Mouse (Mus musculus) midbrain, embryonic 16.5 days (tissue): ENCODE measurements around the gene Alpk1. TPM values are rescaled to one million over a fixed set of nuclear protein-coding genes. Genes with fewer than 3 reads are reported as not detected.

Experiments
- ATAC-seq: fragments of 200-750 bp; cut with Nextera tagmentation; 2 replicates; pipeline ENCODE4 v1.8.0; 2017; ENCODE audit warnings: moderate TSS enrichment
- H3K27ac ChIP-seq: fragments of 300-500 bp; sonication (generic); 2 replicates; pipeline ENCODE4 v1.5.1; 2014; ENCODE audit warnings: mild to moderate bottlenecking, low read length, mixed read lengths
- H3K27me3 ChIP-seq: fragments of 300-500 bp; sonication (generic); 2 replicates; pipeline ENCODE4 v1.6.1; 2014; ENCODE audit warnings: low read depth, low read length, mixed read lengths; ENCODE audit not compliant: control insufficient read depth, insufficient read depth
- H3K36me3 ChIP-seq: fragments of 300-500 bp; sonication (generic); 2 replicates; pipeline ENCODE4 v1.6.1; 2014; ENCODE audit warnings: mild to moderate bottlenecking, low read length, moderate library complexity, mixed read lengths; ENCODE audit not compliant: control insufficient read depth, insufficient read depth
- H3K4me1 ChIP-seq: fragments of 300-500 bp; sonication (generic); 2 replicates; pipeline ENCODE4 v1.6.1; 2014; ENCODE audit warnings: mild to moderate bottlenecking, low read length, mixed read lengths; ENCODE audit not compliant: control insufficient read depth, insufficient read depth
- H3K4me2 ChIP-seq: fragments of 300-500 bp; sonication (generic); 2 replicates; pipeline ENCODE4 v1.6.1; 2014; ENCODE audit warnings: mild to moderate bottlenecking, low read length, mixed read lengths
- H3K4me3 ChIP-seq: fragments of 300-500 bp; sonication (generic); 2 replicates; pipeline ENCODE4 v1.5.1; 2014; ENCODE audit warnings: low read depth, mild to moderate bottlenecking, low read length, moderate library complexity, mixed read lengths
- H3K9ac ChIP-seq: fragments of 300-500 bp; sonication (generic); 2 replicates; pipeline ENCODE4 v1.6.1; 2014; ENCODE audit warnings: low read depth, low read length, mixed read lengths
- H3K9me3 ChIP-seq: fragments of 300-500 bp; sonication (generic); replicated peaks from 2 replicates; pipeline ENCODE4 v1.6.1; 2014; ENCODE audit warnings: mild to moderate bottlenecking, low read length, mixed read lengths; ENCODE audit not compliant: control insufficient read depth, poor library complexity, severe bottlenecking
- WGBS: fragments of 180-500 bp; shearing (Covaris S2); extraction: QIAGEN DNeasy Blood & Tissue Kit; methylation state at CpG from one replicate; pipeline ENCODE4 v1.1.7; 2014; 5-methylcytosine and 5-hydroxymethylcytosine counted together
- polyA plus RNA-seq: library from polyadenylated mRNA; unstranded; fragments of >200 nt; fragmentation: Nextera tagmentation; extraction: Ambion mirVana; gene quantifications from 2 replicates; pipeline ENCODE4 v1.2.1, GENCODE M21; 2015

Alpk1 gene
- polyA plus RNA-seq, 1 experiment from 2014 or later, result 0.38 TPM

- Histone ChIP-seq H3K9me3 (no peaks in the 10 kb centered on the region), H3K4me3 (no peak overlapping the region), H3K4me2 (no peak overlapping the region), H3K4me1 (peaks cover 5% of the 10 kb centered on the region), H3K27me3 (peaks cover 42% of the 10 kb centered on the region), H3K36me3 (no peaks in the 10 kb centered on the region), H3K27ac (no peak overlapping the region), H3K9ac (no peak overlapping the region)
- WGBS, result 3% methylated on average over 3 of the region's 3 CpGs
- no peak for ATAC-seq
These were observed 153.8 kb downstream of the Alpk1 start for GRCm38 (mm10) chr3:127626524-127626923.

- Histone ChIP-seq H3K4me3 (peak overlapping the region; percentile 36), H3K27me3 (peaks cover 41% of the 10 kb centered on the region), H3K27ac (no peak overlapping the region), H3K4me1 (peaks cover 5% of the 10 kb centered on the region), H3K9me3 (no peaks in the 10 kb centered on the region), H3K9ac (0 out of 2 replicates have a peak overlapping the region, but pooled peaks have one; percentile 48), H3K4me2 (peak overlapping the region; percentile 63), H3K36me3 (no peaks in the 10 kb centered on the region)
- peak; percentile 29 for ATAC-seq
- under 1% methylated on average over 28 of the region's 28 CpGs for WGBS
These were observed 154.5 kb downstream of the Alpk1 start for GRCm38 (mm10) chr3:127625701-127626399.

DNA sequence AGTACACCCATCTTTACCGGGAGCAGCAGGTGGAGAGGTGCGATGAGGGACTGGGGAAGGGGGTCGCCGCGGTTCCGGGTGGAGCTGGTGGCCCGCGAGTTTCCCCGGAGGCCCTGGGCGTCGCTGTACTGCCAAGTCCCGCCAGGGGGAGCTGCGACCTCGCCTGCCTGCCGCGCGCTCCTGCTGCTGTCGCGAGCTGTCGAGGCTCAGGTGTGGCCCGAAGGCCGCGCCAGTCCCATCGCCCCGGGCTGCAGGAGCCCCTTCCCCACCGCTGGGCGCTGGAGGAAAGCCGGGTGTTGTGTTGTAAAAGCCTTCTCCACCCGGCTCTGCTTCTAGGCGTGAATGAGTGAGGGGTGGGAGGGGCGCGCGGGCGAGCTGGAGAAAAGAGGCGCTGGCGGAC is 155.0 kb downstream of the Alpk1 start:
- peak overlapping the region; percentile 36 for H3K4me3 ChIP-seq
- no peaks in the 10 kb centered on the region for H3K36me3 ChIP-seq
- no peak overlapping the region for H3K27ac ChIP-seq
- H3K9me3 ChIP-seq, result no peaks in the 10 kb centered on the region
- peak overlapping the region; percentile 63 for H3K4me2 ChIP-seq
- peaks cover 5% of the 10 kb centered on the region for H3K4me1 ChIP-seq
- WGBS, result 1% methylated on average over 36 of the region's 36 CpGs
- H3K27me3 ChIP-seq, result peaks cover 40% of the 10 kb centered on the region
- ATAC-seq, result peak; percentile 74
- H3K9ac ChIP-seq, result peak overlapping the region; percentile 48; the same call in 1 of the 2 replicates

Other genes with a start within 250 kb of the Alpk1 start
- 25.2 and 27.5 TPM in 2 replicates for gene Larp7, start 227.2 kb downstream of the Alpk1 start, polyA plus RNA-seq
- 2.4 and 2.5 TPM in 2 replicates for gene Zgrf1, start 227.0 kb downstream of the Alpk1 start, polyA plus RNA-seq
- gene Neurog2, start 147.4 kb downstream of the Alpk1 start, polyA plus RNA-seq, result 5.2 and 16.9 TPM in 2 replicates
- 3.1 and 3.8 TPM in 2 replicates for gene Tifa, start 9.3 kb upstream of the Alpk1 start, polyA plus RNA-seq
- gene Ap1ar, start 57.0 kb upstream of the Alpk1 start, polyA plus RNA-seq, result 90.2 and 92.1 TPM in 2 replicates
- gene Fam241a, start 115.8 kb upstream of the Alpk1 start, polyA plus RNA-seq, result 6.8 and 8.5 TPM in 2 replicates